Mouse (Mus musculus) common myeloid progenitor, adult 5-6 weeks (primary cell): ENCODE results near the gene Gatb. TPM values are rescaled to one million over a fixed set of nuclear protein-coding genes. Genes with fewer than 3 reads are reported as not detected.

ENCODE experiments used
- ATAC-seq: replicated peaks from 2 replicates; pipeline ENCODE4 v1.8.0; 2016; ENCODE audit warnings: low read depth, mild to moderate bottlenecking, moderate TSS enrichment, inconsistent platforms; ENCODE audit not compliant: poor library complexity, severe bottlenecking
- total RNA-seq: library from RNA; stranded (forward); fragments of 200-1000, 187-1606 nt; gene quantifications from 2 replicates; pipeline ENCODE4 v1.2.3, GENCODE M21; 2017

The Gatb gene
- total RNA-seq, 1 experiment from 2014 or later: 15.3 TPM

- peak; percentile 96 for ATAC-seq
Measured at GRCm38 (mm10) chr3:85693013-85693412, 119.1 kb downstream of the Gatb start.

GRCm38 (mm10) chr3:85695056-85695455 is 121.1 kb downstream of the Gatb start:
- no peak for ATAC-seq

GRCm38 (mm10) chr3:85698496-85698895 is 124.6 kb downstream of the Gatb start:
- ATAC-seq: no peak

GRCm38 (mm10) chr3:85703141-85703882 is 129.4 kb downstream of the Gatb start:
- ATAC-seq: no peak

Other genes starting within 250 kb of the Gatb start
- not detected in 2 replicates for gene Fam160a1, start 243.2 kb downstream of the Gatb start, total RNA-seq